Mouse (Mus musculus) limb, embryonic 14.5 days (tissue): ENCODE measurements at regions not wholly inside any gene's neighbourhood (a gene's known extent, or its start where the extent isn't known, plus 50 kb on each side); places are given as distances from the start of the nearest gene placed in this dataset.

Source experiments
- ATAC-seq: fragments of 200-750 bp; cut with Nextera tagmentation; 2 replicates; pipeline ENCODE4 v1.8.0; 2017; ENCODE audit warnings: low read depth, moderate number of reproducible peaks, moderate TSS enrichment; ENCODE audit not compliant: low FRiP score
- DNase-seq: peaks from one replicate; pipeline ENCODE4 v3.0.0-alpha.2; 2015; ENCODE audit warnings: low spot score
- H3K27ac ChIP-seq: fragments of 300-500 bp; sonication (generic); replicated peaks from 2 replicates; pipeline ENCODE4 v1.5.1; 2014; ENCODE audit warnings: low read depth, mild to moderate bottlenecking, low read length, moderate library complexity, mixed read lengths
- H3K27me3 ChIP-seq: fragments of 300-500 bp; sonication (generic); 2 replicates; pipeline ENCODE4 v1.6.1; 2014; ENCODE audit warnings: low read length, mixed read lengths; ENCODE audit not compliant: control insufficient read depth, insufficient read depth
- H3K36me3 ChIP-seq: fragments of 300-500 bp; sonication (generic); 2 replicates; pipeline ENCODE4 v1.6.1; 2014; ENCODE audit warnings: mild to moderate bottlenecking, low read length, moderate library complexity, mixed read lengths; ENCODE audit not compliant: control insufficient read depth, insufficient read depth
- H3K4me1 ChIP-seq: fragments of 300-500 bp; sonication (generic); 2 replicates; pipeline ENCODE4 v1.6.1; 2014; ENCODE audit warnings: antibody characterized with exemption, low read length, mixed read lengths; ENCODE audit not compliant: control insufficient read depth, insufficient read depth
- H3K4me2 ChIP-seq: fragments of 300-500 bp; sonication (generic); replicated peaks from 2 replicates; pipeline ENCODE4 v1.6.1; 2014; ENCODE audit warnings: low read depth, mild to moderate bottlenecking, low read length, moderate library complexity; ENCODE audit not compliant: severe bottlenecking
- H3K4me3 ChIP-seq: fragments of 300-500 bp; sonication (generic); replicated peaks from 2 replicates; pipeline ENCODE4 v1.5.1; 2014; ENCODE audit warnings: low read length
- H3K9ac ChIP-seq: fragments of 300-500 bp; sonication (generic); 2 replicates; pipeline ENCODE4 v1.6.1; 2014; ENCODE audit warnings: mild to moderate bottlenecking, low read depth, low read length, moderate library complexity; ENCODE audit not compliant: severe bottlenecking
- H3K9me3 ChIP-seq: fragments of 300-500 bp; sonication (generic); 2 replicates; pipeline ENCODE4 v1.6.1; 2016; ENCODE audit warnings: low read length; ENCODE audit not compliant: control insufficient read depth
- POLR2A ChIP-seq: fragments of 200-500 bp; IDR thresholded peaks from 2 replicates; pipeline ENCODE4 v1.8.0; 2012; ENCODE audit warnings: inconsistent platforms, mild to moderate bottlenecking, moderate library complexity, borderline replicate concordance; ENCODE audit not compliant: insufficient read depth, insufficient read length; ENCODE audit errors: extremely low read depth
- WGBS: fragments of 180-500 bp; shearing (Covaris S2); extraction: QIAGEN DNeasy Blood & Tissue Kit; methylation state at CpG from one replicate; pipeline ENCODE4 v1.1.7; 2014; 5-methylcytosine and 5-hydroxymethylcytosine counted together

- H3K4me1 ChIP-seq: peaks cover 12% of the 10 kb centered on the region
- 31% methylated on average over 13 of the region's 13 CpGs for WGBS
- no peak for TF ChIP-seq POLR2A
- H3K4me2 ChIP-seq: no peak overlapping the region
- H3K9ac ChIP-seq: no peak overlapping the region
- no peak overlapping the region for H3K4me3 ChIP-seq
- peaks cover 5% of the 10 kb centered on the region; the same call in 1 of the 2 replicates for H3K36me3 ChIP-seq
- ATAC-seq (no peak), DNase-seq (no peak)
- no peaks in the 10 kb centered on the region for H3K9me3 ChIP-seq
- H3K27me3 ChIP-seq: no peaks in the 10 kb centered on the region
- no peak overlapping the region for H3K27ac ChIP-seq
These were observed 277.6 kb upstream of the Smim15 start for GRCm38 (mm10) chr13:107766397-107767261.

- TF ChIP-seq POLR2A: no peak
- no peak for DNase-seq
- no peak overlapping the region for H3K9ac ChIP-seq
- H3K36me3 ChIP-seq: no peaks in the 10 kb centered on the region
- no peaks in the 10 kb centered on the region for H3K27me3 ChIP-seq
- 96% methylated on average over 5 of the region's 5 CpGs for WGBS
- no peak overlapping the region for H3K27ac ChIP-seq
- H3K9me3 ChIP-seq: no peaks in the 10 kb centered on the region
- ATAC-seq: no peak
- no peak overlapping the region for H3K4me2 ChIP-seq
- peaks cover 12% of the 10 kb centered on the region for H3K4me1 ChIP-seq
- H3K4me3 ChIP-seq: no peak overlapping the region
These were observed 280.3 kb upstream of the Smim15 start for GRCm38 (mm10) chr13:107763911-107764310.

- Histone ChIP-seq H3K4me3 (no peak overlapping the region), H3K36me3 (no peaks in the 10 kb centered on the region), H3K27me3 (no peaks in the 10 kb centered on the region), H3K27ac (no peak overlapping the region), H3K4me1 (no peaks in the 10 kb centered on the region), H3K9ac (no peak overlapping the region), H3K4me2 (no peak overlapping the region), H3K9me3 (no peaks in the 10 kb centered on the region)
- TF ChIP-seq POLR2A: no peak
- DNase-seq (no peak), ATAC-seq (no peak)
- WGBS: 92% methylated on average over 8 of the region's 8 CpGs
These were observed 283.7 kb upstream of the Smim15 start for GRCm38 (mm10) chr13:107760511-107760910.

GRCm38 (mm10) chr13:107758327-107759095 lies 285.7 kb upstream of the Smim15 start:
- H3K36me3 ChIP-seq: no peaks in the 10 kb centered on the region
- no peak overlapping the region for H3K27ac ChIP-seq
- TF ChIP-seq POLR2A: no peak
- 86% methylated on average over 13 of the region's 13 CpGs for WGBS
- DNase-seq (no peak), ATAC-seq (no peak)
- H3K9me3 ChIP-seq: no peaks in the 10 kb centered on the region
- no peaks in the 10 kb centered on the region for H3K27me3 ChIP-seq
- H3K4me2 ChIP-seq: no peak overlapping the region
- H3K4me1 ChIP-seq: no peaks in the 10 kb centered on the region
- H3K9ac ChIP-seq: no peak overlapping the region
- H3K4me3 ChIP-seq: no peak overlapping the region

DNA sequence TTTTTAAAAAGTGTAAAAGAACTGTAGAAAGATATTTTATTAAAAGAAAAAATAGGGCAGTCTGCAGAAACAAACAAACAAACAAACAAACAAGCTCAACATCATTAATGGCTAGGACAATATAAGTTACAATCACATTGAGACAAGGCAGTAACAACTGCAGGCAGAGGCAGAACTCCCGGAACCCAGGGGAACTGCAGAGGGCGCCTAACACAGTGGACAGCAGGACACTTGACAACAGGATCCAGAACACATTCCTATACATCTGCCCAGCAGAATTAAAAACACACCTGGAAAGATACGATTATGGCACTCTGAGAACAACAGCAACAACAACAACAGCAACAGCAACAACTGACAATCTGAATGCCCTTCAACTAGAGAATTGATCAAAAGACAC lies 291.5 kb upstream of the Smim15 start:
- Histone ChIP-seq H3K9me3 (no peaks in the 10 kb centered on the region), H3K4me2 (no peak overlapping the region), H3K27ac (no peak overlapping the region), H3K36me3 (no peaks in the 10 kb centered on the region), H3K4me1 (no peaks in the 10 kb centered on the region), H3K9ac (no peak overlapping the region), H3K4me3 (no peak overlapping the region), H3K27me3 (no peaks in the 10 kb centered on the region)
- no peak for TF ChIP-seq POLR2A
- DNase-seq: no peak
- WGBS: 55% methylated on average over 3 of the region's 3 CpGs
- no peak for ATAC-seq
